Mouse (Mus musculus) central nervous system, embryonic 14 days (tissue): ENCODE results near the gene Mageb16. TPM values are rescaled to one million over a fixed set of nuclear protein-coding genes. Genes with fewer than 3 reads are reported as not detected.

Experiments
- polyA plus RNA-seq: library from polyadenylated mRNA; depleted of rRNA; stranded (reverse); fragments of >200 nt; gene quantifications from 2 replicates; pipeline ENCODE4 v1.2.3, GENCODE M21; 2012; rRNA removed

The Mageb16 gene
- polyA plus RNA-seq, result 0.09 TPM in 1 of 2 replicates, not detected in the other

GRCm38 (mm10) chrX:79671411-79671810 is at the start of gene Mageb16:
Gene Mageb16, minus strand, starts transcription at chrX:79671435.

Other genes starting within 250 kb of the Mageb16 start
- 0.64 and 0.68 TPM in 2 replicates for gene Gm7173, start 154.2 kb downstream of the Mageb16 start, polyA plus RNA-seq